Mouse (Mus musculus) MEL (cell line): ENCODE measurements around the gene Stx1a. TPM values are rescaled to one million over a fixed set of nuclear protein-coding genes. Genes with fewer than 3 reads are reported as not detected.

ENCODE experiments used
- DNase-seq: peaks from one replicate; pipeline ENCODE4 v3.0.0; 2011; ENCODE audit warnings: low read depth, low spot score
- H3K27ac ChIP-seq: 2 replicates; pipeline ENCODE4 v1.5.1; 2012; ENCODE audit warnings: low read depth, mild to moderate bottlenecking, control low read depth, low read length, moderate library complexity; ENCODE audit not compliant: control insufficient read depth
- H3K27me3 ChIP-seq, 2 experiments: fragments of 150-350 bp in 1 of 2; sonication (generic) in 1 of 2; 2 replicates each; pipeline ENCODE4 v1.6.1; 2012; ENCODE audit warnings: low read length in 2 of 2, mild to moderate bottlenecking in 2 of 2, improper control_type of control experiment in 1 of 2, moderate library complexity in 1 of 2; ENCODE audit not compliant: insufficient read depth in 2 of 2, control insufficient read depth in 1 of 2
- H3K36me3 ChIP-seq, 2 experiments: 2 replicates each; pipeline ENCODE4 v1.6.1; 2012 to 2014; ENCODE audit warnings: low read length in 2 of 2, improper control_type of control experiment in 1 of 2, inconsistent platforms in 1 of 2, mild to moderate bottlenecking in 1 of 2; ENCODE audit not compliant: insufficient read depth in 2 of 2, control insufficient read depth in 1 of 2
- H3K4me1 ChIP-seq, 2 experiments: fragments of 150-350 bp in 1 of 2; sonication (generic) in 1 of 2; 2 replicates each; pipeline ENCODE4 v1.6.1; 2012; ENCODE audit warnings: low read length in 2 of 2, improper control_type of control experiment in 1 of 2, mild to moderate bottlenecking in 1 of 2; ENCODE audit not compliant: insufficient read depth in 2 of 2, control insufficient read depth in 1 of 2
- H3K4me3 ChIP-seq, 2 experiments: fragments of 150-350 bp in 1 of 2; sonication (generic) in 1 of 2; 2 replicates each; pipeline ENCODE4 v1.5.1; 2012; ENCODE audit warnings: low read depth in 2 of 2, low read length in 2 of 2, mild to moderate bottlenecking in 2 of 2, moderate library complexity in 2 of 2, control low read depth in 1 of 2, improper control_type of control experiment in 1 of 2; ENCODE audit not compliant: control insufficient read depth in 1 of 2, insufficient read depth in 1 of 2
- H3K79me2 ChIP-seq: 2 replicates; pipeline ENCODE4 v1.6.1; 2012; ENCODE audit warnings: mild to moderate bottlenecking, low read length, moderate library complexity; ENCODE audit not compliant: control insufficient read depth, poor library complexity, insufficient read depth
- H3K9ac ChIP-seq: 2 replicates; pipeline ENCODE4 v1.6.1; 2012; ENCODE audit warnings: low read depth, mild to moderate bottlenecking, control low read depth, low read length, moderate library complexity; ENCODE audit not compliant: control insufficient read depth, poor library complexity, severe bottlenecking
- H3K9me3 ChIP-seq: fragments of 150-350 bp; sonication (generic); replicated peaks from 2 replicates; pipeline ENCODE4 v1.6.1; 2012; ENCODE audit warnings: mild to moderate bottlenecking, low read length, improper control_type of control experiment, moderate library complexity; ENCODE audit not compliant: insufficient read depth
- BHLHE40 ChIP-seq: IDR thresholded peaks from 2 replicates; pipeline ENCODE4 v1.6.1; 2012; ENCODE audit warnings: low read depth, mild to moderate bottlenecking, inconsistent platforms, low read length, improper control_type of control experiment, borderline replicate concordance
- CHD1 ChIP-seq: IDR thresholded peaks from 2 replicates; pipeline ENCODE4 v1.6.1; 2012; ENCODE audit warnings: low read depth, mild to moderate bottlenecking, inconsistent platforms, low read length, improper control_type of control experiment
- CTCF ChIP-seq, 3 experiments: IDR thresholded peaks in 2 of 3; conservative IDR thresholded peaks in 1 of 3; 2 replicates each; pipeline ENCODE4 v1.5.1; 2011 to 2012; ENCODE audit warnings: low read length in 3 of 3, low read depth in 2 of 3, mild to moderate bottlenecking in 2 of 3, improper control_type of control experiment in 1 of 3, inconsistent platforms in 1 of 3, mixed read lengths in 1 of 3, moderate library complexity in 1 of 3; ENCODE audit not compliant: control insufficient read depth in 1 of 3, insufficient read depth in 1 of 3, poor library complexity in 1 of 3, severe bottlenecking in 1 of 3
- EP300 ChIP-seq, 2 experiments: IDR thresholded peaks; 2 replicates each; pipeline ENCODE4 v1.6.1; 2011; ENCODE audit warnings: improper control_type of control experiment in 2 of 2, low read length in 2 of 2, low read depth in 1 of 2, mild to moderate bottlenecking in 1 of 2
- ETS1 ChIP-seq: IDR thresholded peaks from 2 replicates; pipeline ENCODE4 v1.6.1; 2012; ENCODE audit warnings: low read depth, mild to moderate bottlenecking, inconsistent platforms, low read length, improper control_type of control experiment, moderate library complexity
- GATA1 ChIP-seq: IDR thresholded peaks from 2 replicates; pipeline ENCODE4 v1.6.1; 2011; ENCODE audit warnings: low read depth, low read length, improper control_type of control experiment
- KAT2A ChIP-seq: conservative IDR thresholded peaks from 2 replicates; pipeline ENCODE4 v1.6.1; 2012; ENCODE audit warnings: low read depth, low read length, improper control_type of control experiment, inconsistent platforms
- MAFK ChIP-seq: IDR thresholded peaks from 2 replicates; pipeline ENCODE4 v1.6.1; 2011; ENCODE audit warnings: low read depth, mild to moderate bottlenecking, low read length, improper control_type of control experiment, borderline replicate concordance
- MXI1 ChIP-seq: IDR thresholded peaks from 2 replicates; pipeline ENCODE4 v1.6.1; 2011; ENCODE audit warnings: mild to moderate bottlenecking, low read depth, low read length, improper control_type of control experiment
- MYB ChIP-seq: IDR thresholded peaks from 2 replicates; pipeline ENCODE4 v1.6.1; 2011; ENCODE audit warnings: mild to moderate bottlenecking, low read depth, low read length, improper control_type of control experiment
- MYC ChIP-seq: IDR thresholded peaks from 2 replicates; pipeline ENCODE4 v1.6.1; 2011; ENCODE audit warnings: low read depth, mild to moderate bottlenecking, low read length, improper control_type of control experiment, moderate library complexity
- NELFE ChIP-seq: IDR thresholded peaks from 2 replicates; pipeline ENCODE4 v1.6.1; 2011; ENCODE audit warnings: low read depth, low read length, improper control_type of control experiment
- POLR2AphosphoS2 ChIP-seq: IDR thresholded peaks from 2 replicates; pipeline ENCODE4 v1.6.1; 2011; ENCODE audit warnings: low read length, improper control_type of control experiment
- POLR2AphosphoS5 ChIP-seq: IDR thresholded peaks from 2 replicates; pipeline ENCODE4 v1.6.1; 2012; ENCODE audit warnings: low read depth, borderline replicate concordance, mild to moderate bottlenecking, inconsistent platforms, low read length, moderate library complexity, mixed read lengths
- SMC3 ChIP-seq: IDR thresholded peaks from 2 replicates; pipeline ENCODE4 v1.6.1; 2011; ENCODE audit warnings: low read depth, low read length, improper control_type of control experiment
- UBTF ChIP-seq: IDR thresholded peaks from 2 replicates; pipeline ENCODE4 v1.6.1; 2012; ENCODE audit warnings: low read depth, mild to moderate bottlenecking, inconsistent platforms, low read length, improper control_type of control experiment, moderate library complexity, borderline replicate concordance; ENCODE audit not compliant: insufficient read depth
- USF2 ChIP-seq, 2 experiments: IDR thresholded peaks; 2 replicates each; pipeline ENCODE4 v1.6.1; 2011 to 2012; ENCODE audit warnings: improper control_type of control experiment in 2 of 2, low read length in 2 of 2, borderline replicate concordance in 1 of 2, inconsistent platforms in 1 of 2, low read depth in 1 of 2, mild to moderate bottlenecking in 1 of 2; ENCODE audit not compliant: insufficient read depth in 1 of 2
- ZMIZ1 ChIP-seq: IDR thresholded peaks from 2 replicates; pipeline ENCODE4 v1.6.1; 2012; ENCODE audit warnings: low read depth, mild to moderate bottlenecking, inconsistent platforms, low read length, improper control_type of control experiment, moderate library complexity
- polyA plus RNA-seq, 2 experiments: library from polyadenylated mRNA; stranded (reverse) in 1 of 2; unstranded in 1 of 2; fragments of >175 nt in 1 of 2; fragments of >200 nt in 1 of 2; gene quantifications; 2 replicates each; pipeline versions ENCODE4 v1.2.1 to v1.2.4; 2012; ENCODE audit warnings: low replicate concordance in 2 of 2, low read depth in 1 of 2; ENCODE audit not compliant: insufficient read length in 2 of 2, insufficient read depth in 1 of 2, missing spikeins in 1 of 2
- total RNA-seq: library from RNA; depleted of rRNA; stranded (reverse); fragments of 300-350 nt; gene quantifications from 2 replicates; pipeline ENCODE4 v1.2.3, GENCODE M21; 2012

Gene Stx1a
- total and polyA plus RNA-seq, 3 experiments, result 3.3 to 6.0 TPM; not detected in 1

GRCm38 (mm10) chr5:135077564-135078481 is 54.5 kb downstream of the Stx1a start, which contains the start of gene Vps37d (continued):
- TF ChIP-seq POLR2AphosphoS2 (no peak), CHD1 (no peak), UBTF (0 out of 2 replicates have a peak, but pooled peaks have one; percentile 67), MYC (no peak)
- TF ChIP-seq, all 39 proteins: peak for 9

DNA sequence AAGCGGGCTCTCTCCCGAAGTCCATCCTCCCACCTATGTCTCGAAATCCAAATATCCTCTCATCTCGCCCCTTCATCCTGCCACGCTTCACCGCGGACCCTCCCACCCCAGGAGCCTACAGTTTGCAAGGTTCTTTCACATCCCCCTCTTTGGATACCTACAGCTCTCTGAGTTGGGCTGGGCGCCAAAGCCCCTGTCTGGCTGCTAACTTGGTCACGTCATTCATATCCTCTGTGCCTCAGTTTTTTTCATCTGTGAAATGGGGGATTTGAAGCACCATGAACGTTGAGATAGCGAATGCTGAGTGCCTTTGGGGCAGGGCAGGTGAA is 55.2 kb downstream of the Stx1a start:
- peaks cover 0 to 3% of the 10 kb centered on the region in 2 experiments; a peak in 1 of 4 replicates for H3K4me1 ChIP-seq
- no peak overlapping the region for H3K27ac ChIP-seq
- H3K4me3 ChIP-seq, result peak overlapping the region; percentile 41 to 51
- no peaks in the 10 kb centered on the region for H3K9me3 ChIP-seq
- no peak for DNase-seq
- TF ChIP-seq MXI1, result no peak
- no peak for TF ChIP-seq MAFK
- no peak for TF ChIP-seq KAT2A
- TF ChIP-seq POLR2AphosphoS5, result no peak
- TF ChIP-seq EP300 (IDR thresholded peaks at IDR 0.05; ENCODE audit: low read depth in 1 of 2, low read length in 2 of 2), result no peak
- no peak for TF ChIP-seq USF2 (IDR thresholded peaks at IDR 0.05; ENCODE audit: borderline replicate concordance in 1 of 2, insufficient read depth in 1 of 2, low read depth in 1 of 2, low read length in 2 of 2)
- no peak for TF ChIP-seq UBTF
- TF ChIP-seq SMC3, result no peak
- no peak for TF ChIP-seq MYB
- no peak for TF ChIP-seq NELFE
- TF ChIP-seq CHD1, result no peak
- TF ChIP-seq ZMIZ1, result no peak
- no peak for TF ChIP-seq GATA1
- TF ChIP-seq BHLHE40, result no peak
- no peak for TF ChIP-seq CTCF (IDR thresholded peaks at IDR 0.05 in 2 of 3, conservative IDR thresholded peaks at IDR 0.05 in 1 of 3; ENCODE audit: control insufficient read depth in 1 of 3, insufficient read depth in 1 of 3, low read depth in 2 of 3, low read length in 3 of 3, poor library complexity in 1 of 3, severe bottlenecking in 1 of 3)
- no peak for TF ChIP-seq ETS1
- H3K9ac ChIP-seq, result peak overlapping the region; percentile 44
- H3K36me3 ChIP-seq, result no peaks in the 10 kb centered on the region
- no peaks in the 10 kb centered on the region; the same call in 1 of the 2 replicates for H3K79me2 ChIP-seq
- peaks cover 0 to 2% of the 10 kb centered on the region in 2 experiments; a peak in 2 of 4 replicates for H3K27me3 ChIP-seq
